Mouse (Mus musculus): ENCODE data around the gene Itprip.

GRCm38 (mm10) chr19:47929043-47929442 is 9.9 kb upstream of the Itprip start:
- no peak for TF ChIP-seq CTCF (IDR thresholded peaks at IDR 0.05; ENCODE audit: low read depth, low read length)
- TF ChIP-seq GATA1 (IDR thresholded peaks at IDR 0.05; ENCODE audit: borderline replicate concordance, low read length) = no peak
